Mouse (Mus musculus): Measurements from ENCODE around the gene Atmin. TPM values are rescaled to one million over a fixed set of nuclear protein-coding genes. Genes with fewer than 3 reads are reported as not detected.

Atmin gene
- polyA plus RNA-seq, 1 experiment from 2014 or later: 16.7 TPM

DNA sequence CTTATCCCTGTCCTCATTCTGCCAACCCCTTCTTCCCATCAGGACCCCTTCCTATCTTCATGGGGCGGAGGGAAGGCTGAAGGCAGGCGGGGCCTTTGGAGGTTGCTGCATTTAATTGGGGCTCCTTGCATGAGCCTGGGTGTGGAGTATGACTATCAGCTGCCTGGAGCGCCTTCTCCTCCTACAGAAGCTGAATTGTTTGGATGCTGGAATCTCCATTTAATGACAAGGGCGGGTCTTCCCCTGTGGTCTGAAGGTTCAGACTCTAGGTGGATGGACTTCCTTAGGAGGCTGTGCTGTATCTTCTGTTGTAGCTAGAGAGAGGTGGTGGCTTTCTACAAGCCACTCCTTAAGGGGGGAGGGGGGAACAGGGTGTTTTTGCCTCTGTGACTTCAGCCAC, 8.2 kb upstream of the Atmin start:
- no peak overlapping the region for H3K4me3 ChIP-seq
- H3K27ac ChIP-seq (replicated peaks): no peak overlapping the region
- no peaks in the 10 kb centered on the region for H3K9me3 ChIP-seq
- no peaks in the 10 kb centered on the region for H3K27me3 ChIP-seq
- 95% methylated on average over 4 of the region's 4 CpGs for WGBS
- H3K9ac ChIP-seq (replicated peaks): no peak overlapping the region
- no peak overlapping the region for H3K4me2 ChIP-seq (replicated peaks)
- ATAC-seq (replicated peaks): no peak
- H3K4me1 ChIP-seq: no peaks in the 10 kb centered on the region
- no peaks in the 10 kb centered on the region for H3K36me3 ChIP-seq

DNA sequence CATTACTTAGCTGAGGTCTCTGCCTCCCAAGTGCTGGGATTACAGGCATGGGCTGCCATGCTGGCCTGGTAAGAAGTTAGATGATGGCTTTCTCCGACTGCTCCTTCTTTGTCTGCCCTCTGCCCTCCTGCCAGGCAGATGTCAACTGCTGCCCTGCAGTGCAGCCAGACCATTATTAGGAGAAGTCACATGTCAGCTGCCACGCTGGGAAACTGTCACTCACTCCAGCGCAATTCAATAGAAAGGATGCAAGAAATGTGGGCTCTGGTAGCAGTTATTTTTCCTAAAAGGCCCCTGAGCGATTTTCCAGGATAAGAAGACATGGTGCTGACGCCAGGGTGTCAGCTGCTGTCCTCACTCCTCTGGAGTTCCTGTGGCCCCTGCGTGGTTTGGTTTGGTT, 7.7 kb upstream of the Atmin start:
- no peaks in the 10 kb centered on the region for H3K27me3 ChIP-seq
- H3K36me3 ChIP-seq: no peaks in the 10 kb centered on the region
- no peak for ATAC-seq (replicated peaks)
- H3K27ac ChIP-seq (replicated peaks): no peak overlapping the region
- 58% methylated on average over 6 of the region's 6 CpGs for WGBS
- no peak overlapping the region for H3K9ac ChIP-seq (replicated peaks)
- no peak overlapping the region for H3K4me2 ChIP-seq (replicated peaks)
- no peaks in the 10 kb centered on the region for H3K9me3 ChIP-seq
- H3K4me1 ChIP-seq: no peaks in the 10 kb centered on the region
- H3K4me3 ChIP-seq: no peak overlapping the region

DNA sequence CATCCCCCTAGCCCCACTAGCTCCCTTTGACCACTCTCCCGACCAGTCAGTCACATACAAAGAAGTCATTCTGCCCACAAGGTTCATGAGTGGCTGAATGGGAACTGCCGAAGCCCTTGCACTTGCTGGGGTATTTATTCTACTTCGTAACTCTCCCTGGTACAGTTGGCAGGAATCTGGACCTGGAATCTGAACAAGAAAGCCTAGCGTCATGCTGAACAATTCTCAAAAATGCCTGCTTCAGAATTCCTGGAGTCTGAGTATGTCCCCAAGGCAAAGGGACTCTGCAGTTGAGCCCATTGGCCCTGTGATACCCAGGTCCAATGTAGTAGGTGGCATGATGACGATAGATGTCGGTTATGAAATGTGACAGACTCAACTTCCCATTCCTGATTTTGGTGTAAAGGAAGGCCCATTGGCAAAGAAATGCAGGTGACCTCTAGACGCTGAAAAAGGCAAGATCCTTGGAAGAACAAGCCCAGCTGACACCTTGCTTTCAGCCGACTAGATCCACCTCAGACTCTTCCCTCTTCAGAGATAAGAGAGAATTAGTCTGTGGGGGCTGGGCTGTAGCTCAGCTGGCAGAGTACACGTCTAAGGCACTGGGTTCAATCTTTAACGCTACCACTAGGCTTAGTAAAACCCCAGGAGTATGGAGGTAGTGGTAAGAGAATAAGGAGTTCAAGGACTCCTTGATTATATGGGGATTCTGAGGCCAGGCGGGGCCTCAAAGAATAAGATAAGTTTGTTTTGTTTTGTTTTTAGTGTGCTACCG, 722 bp upstream of the Atmin start:
- WGBS: 81% methylated on average over 12 of the region's 12 CpGs
- H3K9ac ChIP-seq (replicated peaks): no peak overlapping the region
- no peaks in the 10 kb centered on the region for H3K9me3 ChIP-seq
- no peaks in the 10 kb centered on the region for H3K36me3 ChIP-seq
- peaks cover 10% of the 10 kb centered on the region for H3K4me1 ChIP-seq
- H3K4me3 ChIP-seq: peak overlapping the region; percentile 99
- H3K27ac ChIP-seq (replicated peaks): no peak overlapping the region
- H3K4me2 ChIP-seq (replicated peaks): peak overlapping the region; percentile 78; the same call in 1 of the 2 replicates
- no peaks in the 10 kb centered on the region for H3K27me3 ChIP-seq
- ATAC-seq (replicated peaks): 0 out of 2 replicates have a peak, but pooled peaks have one; percentile 33

DNA sequence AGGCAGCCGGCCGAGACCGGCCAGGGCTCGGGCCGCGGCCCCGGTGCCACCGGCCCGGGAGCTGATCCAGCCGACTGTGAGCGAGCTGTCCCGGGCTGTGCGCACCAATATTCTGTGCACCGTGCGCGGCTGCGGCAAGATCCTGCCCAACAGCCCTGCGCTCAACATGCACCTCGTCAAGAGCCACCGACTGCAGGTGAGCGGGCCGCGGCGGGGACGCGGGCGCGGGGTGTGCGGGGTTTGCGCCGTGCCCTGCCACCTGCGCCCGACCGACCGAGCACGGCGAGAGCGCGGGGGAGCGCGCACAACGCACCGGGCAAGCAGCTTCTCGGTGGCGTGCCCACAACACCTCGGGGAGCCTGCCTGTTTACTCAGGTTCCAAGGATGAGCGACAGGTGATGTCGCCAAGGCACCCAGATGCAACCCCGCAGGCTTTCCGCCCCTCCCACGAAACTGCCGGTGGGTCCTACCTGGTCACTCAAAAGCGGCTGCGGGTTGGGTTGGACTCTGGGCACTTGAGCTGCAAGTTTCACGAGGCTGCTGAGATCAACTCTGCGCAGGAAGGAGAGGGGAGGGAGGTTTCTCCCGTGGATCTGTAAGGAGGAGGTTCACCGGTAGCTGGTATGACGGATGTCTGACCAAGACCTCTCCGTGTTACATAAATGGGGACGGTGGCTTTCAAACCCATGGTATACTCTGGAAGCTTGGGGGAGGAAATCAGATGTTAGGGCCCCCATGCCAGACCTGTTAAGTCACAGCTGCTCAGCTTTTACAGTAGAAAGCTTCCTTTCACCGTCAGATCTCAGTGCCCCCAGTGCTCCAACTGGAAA, 577 bp downstream of the Atmin start:
- Histone ChIP-seq H3K4me2 (replicated peaks) (peak overlapping the region; percentile 78), H3K9me3 (no peaks in the 10 kb centered on the region), H3K4me1 (peaks cover 10% of the 10 kb centered on the region), H3K36me3 (no peaks in the 10 kb centered on the region), H3K9ac (replicated peaks) (peak overlapping the region; percentile 92), H3K4me3 (peak overlapping the region; percentile 99), H3K27ac (replicated peaks) (peak overlapping the region; percentile 63; the same call in 1 of the 2 replicates), H3K27me3 (no peaks in the 10 kb centered on the region)
- ATAC-seq (replicated peaks): peak; percentile 75
- under 1% methylated on average over 62 of the region's 62 CpGs for WGBS

DNA sequence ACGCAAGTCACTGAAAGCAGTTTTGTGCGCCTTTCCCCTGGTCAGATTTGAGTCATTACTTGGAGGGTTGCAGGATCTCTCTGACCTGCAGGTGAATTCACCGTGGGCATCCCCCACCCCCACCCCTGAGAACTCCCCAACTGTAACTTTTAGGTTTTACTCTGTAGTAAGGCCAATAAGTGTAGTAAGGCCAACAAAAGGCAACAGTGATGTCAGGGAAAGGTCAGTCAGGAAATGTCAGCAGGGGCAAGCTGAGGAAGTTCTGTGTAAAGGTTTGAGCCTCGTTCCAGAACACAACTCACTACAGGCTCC, 1.1 kb downstream of the Atmin start:
- Histone ChIP-seq H3K4me3 (peak overlapping the region; percentile 99), H3K4me1 (peaks cover 10% of the 10 kb centered on the region), H3K36me3 (no peaks in the 10 kb centered on the region), H3K4me2 (replicated peaks) (peak overlapping the region; percentile 78), H3K9me3 (no peaks in the 10 kb centered on the region), H3K27ac (replicated peaks) (no peak overlapping the region), H3K27me3 (no peaks in the 10 kb centered on the region), H3K9ac (replicated peaks) (peak overlapping the region; percentile 92)
- no peak for ATAC-seq (replicated peaks)
- WGBS: 18% methylated on average over 4 of the region's 4 CpGs

DNA sequence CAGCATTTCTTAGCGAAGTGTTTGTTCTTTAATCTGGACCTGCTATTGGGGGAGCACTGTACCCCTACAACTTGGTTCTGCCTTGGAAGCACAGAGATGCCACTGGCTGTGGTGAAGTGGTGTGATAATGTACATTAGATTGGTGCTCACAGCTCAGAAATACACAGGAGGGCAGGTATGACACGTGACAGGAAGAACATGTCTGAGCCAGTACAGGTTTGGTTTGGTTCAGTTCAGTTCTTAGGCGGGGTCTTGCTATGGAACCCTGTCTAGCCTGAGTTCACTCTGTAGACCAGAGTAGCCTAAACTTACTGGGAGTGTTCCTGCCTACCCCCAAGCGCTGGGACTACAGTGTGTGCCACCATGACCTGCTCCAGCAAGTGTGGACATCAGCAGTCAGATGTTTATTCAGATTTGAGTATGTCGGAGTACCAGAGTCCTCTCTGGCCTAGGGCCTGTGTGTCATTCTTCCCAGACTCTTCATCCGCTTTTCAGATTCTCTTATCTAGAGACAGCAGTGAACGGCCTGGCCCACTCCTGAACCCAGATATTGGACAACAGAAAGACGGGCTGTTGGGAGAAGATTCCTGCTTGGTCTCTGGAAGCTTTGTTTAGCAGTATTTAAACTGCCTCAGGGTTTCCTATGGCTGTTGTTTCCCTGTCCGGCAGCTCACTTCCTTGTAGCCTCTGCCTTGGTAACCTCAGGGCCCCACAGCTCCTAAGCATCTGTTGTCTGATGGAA, 2.1 kb downstream of the Atmin start:
- H3K9ac ChIP-seq (replicated peaks): no peak overlapping the region
- 91% methylated on average over 9 of the region's 9 CpGs for WGBS
- H3K27me3 ChIP-seq: no peaks in the 10 kb centered on the region
- H3K27ac ChIP-seq (replicated peaks): no peak overlapping the region
- H3K4me1 ChIP-seq: peaks cover 10% of the 10 kb centered on the region
- ATAC-seq (replicated peaks): no peak
- no peak overlapping the region for H3K4me2 ChIP-seq (replicated peaks)
- H3K4me3 ChIP-seq: no peak overlapping the region
- no peaks in the 10 kb centered on the region for H3K9me3 ChIP-seq
- H3K36me3 ChIP-seq: no peaks in the 10 kb centered on the region

DNA sequence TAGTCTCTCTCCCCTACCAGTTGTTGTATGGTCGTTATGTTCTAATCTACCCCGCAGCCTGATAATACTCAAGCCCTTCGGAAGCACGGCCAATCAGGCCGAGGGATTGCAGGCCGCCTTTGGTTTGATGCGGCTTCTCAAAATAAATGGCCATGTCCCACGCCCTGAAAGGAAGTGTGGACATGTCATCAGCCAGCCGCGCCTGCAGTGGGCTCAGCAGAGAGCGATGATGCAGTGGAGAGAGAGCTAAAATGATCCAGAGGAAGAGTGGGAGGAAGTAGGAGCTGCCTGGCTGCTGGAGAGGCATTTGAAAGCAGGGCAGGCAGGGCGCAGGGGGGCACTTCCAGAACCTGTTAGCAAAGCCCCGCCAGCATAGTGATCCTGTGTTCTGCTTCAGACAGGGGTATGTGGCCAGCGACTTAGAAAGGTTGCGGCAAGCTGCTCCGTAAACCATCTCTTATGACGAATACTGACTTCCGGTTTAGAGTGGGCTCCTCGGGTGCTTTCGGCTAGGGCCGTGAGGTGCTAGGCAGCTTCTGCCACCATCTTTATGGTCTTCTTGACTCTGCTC, 3.2 kb downstream of the Atmin start:
- Histone ChIP-seq H3K27me3 (no peaks in the 10 kb centered on the region), H3K9ac (replicated peaks) (no peak overlapping the region), H3K27ac (replicated peaks) (no peak overlapping the region), H3K4me3 (no peak overlapping the region), H3K4me2 (replicated peaks) (no peak overlapping the region), H3K36me3 (no peaks in the 10 kb centered on the region), H3K9me3 (no peaks in the 10 kb centered on the region), H3K4me1 (peaks cover 10% of the 10 kb centered on the region)
- ATAC-seq (replicated peaks): no peak
- 84% methylated on average over 21 of the region's 21 CpGs for WGBS

DNA sequence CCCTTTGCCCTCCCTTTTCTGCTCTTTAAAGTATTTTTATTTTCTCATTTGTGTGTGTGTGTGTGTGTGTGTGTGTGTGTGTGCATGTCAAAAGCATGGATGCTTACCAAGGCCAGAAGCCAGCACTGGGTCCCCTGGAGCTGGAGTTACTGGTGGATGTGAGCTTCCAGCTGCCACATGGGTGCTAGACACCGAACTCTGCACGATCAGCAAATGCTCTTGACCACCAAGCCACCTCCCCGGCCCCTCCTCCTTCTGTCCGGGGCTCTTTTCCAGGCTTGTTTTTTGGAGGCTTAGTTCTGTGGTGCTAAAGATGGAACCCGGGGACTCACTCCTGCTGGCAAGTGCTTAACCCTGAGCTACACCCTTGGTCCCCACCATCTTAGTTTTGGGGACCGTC, 3.7 kb downstream of the Atmin start:
- Histone ChIP-seq H3K4me3 (no peak overlapping the region), H3K4me1 (peaks cover 10% of the 10 kb centered on the region), H3K36me3 (no peaks in the 10 kb centered on the region), H3K4me2 (replicated peaks) (no peak overlapping the region), H3K27me3 (no peaks in the 10 kb centered on the region), H3K27ac (replicated peaks) (no peak overlapping the region), H3K9ac (replicated peaks) (no peak overlapping the region), H3K9me3 (no peaks in the 10 kb centered on the region)
- 90% methylated on average over 6 of the region's 6 CpGs for WGBS
- no peak for ATAC-seq (replicated peaks)

DNA sequence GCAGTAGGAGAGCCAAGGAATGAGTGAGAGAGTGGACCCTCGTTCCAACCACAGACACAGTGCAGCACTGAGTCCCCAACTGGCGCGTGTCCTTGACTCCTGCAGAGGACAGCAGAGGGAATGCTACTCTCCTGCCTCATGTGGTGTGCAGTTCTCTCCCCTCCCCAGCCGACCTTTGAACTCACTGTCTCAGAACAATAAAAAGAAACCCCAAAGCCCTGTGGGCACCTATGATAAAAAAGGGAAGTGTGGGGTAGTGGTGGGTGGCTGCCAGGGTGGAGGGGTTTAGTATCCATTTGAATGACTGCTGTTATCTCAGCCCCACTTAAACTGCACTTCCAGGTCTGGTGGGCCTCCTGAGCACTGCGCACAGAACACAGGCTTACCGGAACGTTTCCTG, 4.4 kb downstream of the Atmin start:
- 91% methylated on average over 7 of the region's 7 CpGs for WGBS
- no peak overlapping the region for H3K4me3 ChIP-seq

DNA sequence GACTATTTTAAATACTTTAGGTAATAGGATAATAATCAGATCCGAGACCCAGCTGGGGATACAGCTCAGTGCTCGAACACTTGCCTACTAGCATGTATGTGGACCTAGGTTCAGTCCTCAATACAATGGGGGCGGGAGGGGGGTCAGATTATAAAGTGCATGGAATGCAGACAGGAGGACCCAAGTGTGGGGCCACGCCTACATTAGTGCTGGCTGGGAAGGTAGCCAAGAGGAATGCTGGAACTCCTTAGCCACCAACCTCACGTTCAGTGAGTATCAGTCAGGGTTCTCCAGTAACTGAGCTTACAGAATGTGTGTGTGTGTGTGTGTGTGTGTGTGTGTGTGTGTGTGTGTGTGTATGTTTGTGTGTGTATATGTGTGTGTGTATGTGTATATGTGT, 8.2 kb downstream of the Atmin start:
- no peaks in the 10 kb centered on the region for H3K9me3 ChIP-seq
- H3K4me2 ChIP-seq (replicated peaks): no peak overlapping the region
- no peaks in the 10 kb centered on the region for H3K27me3 ChIP-seq
- H3K27ac ChIP-seq (replicated peaks): no peak overlapping the region
- no peak overlapping the region for H3K9ac ChIP-seq (replicated peaks)
- H3K36me3 ChIP-seq: peaks cover 17% of the 10 kb centered on the region
- WGBS: 57% methylated on average over 5 of the region's 5 CpGs
- ATAC-seq (replicated peaks): no peak
- H3K4me3 ChIP-seq: no peak overlapping the region
- no peaks in the 10 kb centered on the region for H3K4me1 ChIP-seq

More for the DNA sequence above, 4.4 kb downstream of the Atmin start:
- ATAC-seq (replicated peaks): no peak
- Histone ChIP-seq H3K4me2 (replicated peaks) (no peak overlapping the region), H3K27me3 (no peaks in the 10 kb centered on the region), H3K9me3 (no peaks in the 10 kb centered on the region), H3K36me3 (no peaks in the 10 kb centered on the region), H3K4me1 (peaks cover 10% of the 10 kb centered on the region), H3K27ac (replicated peaks) (no peak overlapping the region), H3K9ac (replicated peaks) (no peak overlapping the region)

DNA sequence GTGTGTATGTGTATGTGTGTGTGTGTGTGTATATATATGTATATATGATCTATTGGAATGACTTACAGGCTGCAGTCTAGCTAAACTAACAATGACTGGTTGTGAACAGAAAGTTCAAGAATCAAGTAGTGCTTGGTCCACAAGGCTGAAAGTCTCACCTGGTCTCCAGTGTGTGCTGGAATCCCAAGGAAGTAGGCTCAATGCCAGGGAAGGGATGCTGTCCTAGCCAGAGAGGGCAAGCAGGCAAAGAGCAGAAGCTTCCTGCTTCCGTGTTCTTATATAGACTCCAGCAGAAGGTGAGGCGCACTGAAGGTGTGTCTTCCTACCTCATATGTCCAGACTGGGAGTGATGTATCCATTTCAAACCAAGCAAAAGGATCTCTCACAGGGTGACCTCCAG, 8.6 kb downstream of the Atmin start:
- ATAC-seq (replicated peaks): no peak
- Histone ChIP-seq H3K9ac (replicated peaks) (no peak overlapping the region), H3K9me3 (no peaks in the 10 kb centered on the region), H3K27me3 (no peaks in the 10 kb centered on the region), H3K4me3 (no peak overlapping the region), H3K36me3 (peaks cover 21% of the 10 kb centered on the region), H3K4me2 (replicated peaks) (no peak overlapping the region), H3K27ac (replicated peaks) (no peak overlapping the region), H3K4me1 (no peaks in the 10 kb centered on the region)
- 94% methylated on average over 2 of the region's 2 CpGs for WGBS

DNA sequence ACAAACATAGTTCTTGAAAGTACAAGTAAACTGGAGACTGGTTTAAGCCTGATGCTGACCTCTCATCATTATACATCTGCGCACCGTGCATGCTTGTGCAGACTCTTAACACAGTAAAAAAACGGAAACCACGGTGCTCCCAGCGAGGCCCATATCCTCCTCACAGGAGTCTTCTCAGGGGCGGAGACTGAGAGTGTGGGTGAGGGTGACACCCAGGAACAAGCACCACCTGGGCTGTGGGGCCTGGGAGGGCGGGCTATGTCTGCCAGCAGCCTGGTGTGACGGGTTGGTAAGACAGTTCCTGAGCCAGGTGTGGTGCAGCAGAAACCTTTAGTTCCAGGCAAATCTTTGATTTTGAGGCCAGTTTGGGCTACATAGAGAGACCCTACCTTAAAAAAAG, 9.2 kb downstream of the Atmin start:
- ATAC-seq (replicated peaks): no peak
- Histone ChIP-seq H3K4me2 (replicated peaks) (no peak overlapping the region), H3K4me1 (no peaks in the 10 kb centered on the region), H3K36me3 (peaks cover 28% of the 10 kb centered on the region), H3K9me3 (no peaks in the 10 kb centered on the region), H3K4me3 (no peak overlapping the region), H3K27me3 (no peaks in the 10 kb centered on the region), H3K9ac (replicated peaks) (no peak overlapping the region), H3K27ac (replicated peaks) (no peak overlapping the region)
- WGBS: 90% methylated on average over 8 of the region's 8 CpGs
